Mouse (Mus musculus) layer of hippocampus, adult 8-10 months (tissue): ENCODE measurements around the gene Flt3l. TPM values are rescaled to one million over a fixed set of nuclear protein-coding genes. Genes with fewer than 3 reads are reported as not detected.
"Not testable (repeated sequence)": the region's sequence is repeated elsewhere in the genome, so short reads cannot be mapped to it uniquely, and the experiment has no call there.

Experiments
- DNase-seq, 2 experiments: peaks; one replicate each; pipeline ENCODE4 v3.0.0; 2022; ENCODE audit warnings: low spot score in 2 of 2
- total RNA-seq, 4 experiments: library from RNA; stranded (reverse); gene quantifications; 2 replicates each; pipeline ENCODE4 v1.2.4; 2022

Flt3l gene
- total RNA-seq, 4 experiments from 2014 or later: 10.0 to 12.0 (median 10.4) TPM

GRCm38 (mm10) chr7:45125144-45125600 lies 11.1 kb downstream of the Flt3l start:
- no peak for DNase-seq

DNA sequence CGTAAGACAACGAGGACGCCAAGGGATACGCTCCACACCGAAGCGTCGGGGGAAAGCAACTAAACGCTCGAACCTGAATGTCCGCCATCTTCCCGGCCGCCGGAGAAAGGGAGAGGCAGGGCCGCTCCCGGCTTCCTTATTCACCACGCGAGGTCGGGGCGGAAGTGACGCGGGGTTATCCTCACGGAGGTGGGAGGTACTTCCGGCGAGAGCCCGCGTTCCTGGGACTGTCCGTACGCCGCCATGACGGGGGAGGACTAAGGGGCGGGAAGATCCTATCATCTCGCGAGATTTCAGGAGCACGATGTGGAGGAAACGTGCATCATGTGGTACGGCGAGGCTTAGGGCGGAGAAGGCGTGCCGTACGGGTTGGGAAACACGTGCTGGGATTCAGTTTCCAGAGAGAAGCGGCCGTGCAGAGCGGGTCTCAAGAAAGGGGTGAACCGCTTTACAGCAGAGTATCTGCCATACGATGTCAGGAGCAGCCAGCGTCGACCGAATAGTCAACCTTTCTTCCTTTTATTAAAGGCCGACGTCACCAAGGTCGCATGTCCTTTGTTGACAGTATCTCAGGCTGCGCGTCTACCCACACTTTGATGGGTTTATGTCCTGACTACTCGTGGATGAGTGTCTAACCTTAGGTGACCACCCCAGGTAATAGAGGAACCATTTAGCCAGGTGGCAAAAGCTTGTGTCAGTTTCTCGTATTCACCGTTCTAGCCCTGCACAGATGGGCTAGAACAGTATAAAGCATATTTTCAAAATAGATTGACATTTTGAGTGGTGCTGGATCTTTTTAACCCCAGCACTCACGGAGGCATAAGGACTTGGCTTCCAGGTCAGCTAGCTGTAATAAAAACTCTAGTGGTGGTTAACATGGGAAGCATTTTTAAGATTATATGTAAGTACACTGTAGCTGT lies 11.7 kb downstream of the Flt3l start, which contains the start of gene Rps11:
Rps11 (minus strand) TSS at position 216 of the 920 bp plus-strand sequence.
- peak; percentile 98 to 99 for DNase-seq

- no peak for DNase-seq
These were observed 13.1 kb downstream of the Flt3l start for GRCm38 (mm10) chr7:45123186-45123570.

GRCm38 (mm10) chr7:45122561-45123185 lies 13.6 kb downstream of the Flt3l start:
- no peak for DNase-seq

GRCm38 (mm10) chr7:45121966-45122365 lies 14.3 kb downstream of the Flt3l start:
- DNase-seq: no peak

DNA sequence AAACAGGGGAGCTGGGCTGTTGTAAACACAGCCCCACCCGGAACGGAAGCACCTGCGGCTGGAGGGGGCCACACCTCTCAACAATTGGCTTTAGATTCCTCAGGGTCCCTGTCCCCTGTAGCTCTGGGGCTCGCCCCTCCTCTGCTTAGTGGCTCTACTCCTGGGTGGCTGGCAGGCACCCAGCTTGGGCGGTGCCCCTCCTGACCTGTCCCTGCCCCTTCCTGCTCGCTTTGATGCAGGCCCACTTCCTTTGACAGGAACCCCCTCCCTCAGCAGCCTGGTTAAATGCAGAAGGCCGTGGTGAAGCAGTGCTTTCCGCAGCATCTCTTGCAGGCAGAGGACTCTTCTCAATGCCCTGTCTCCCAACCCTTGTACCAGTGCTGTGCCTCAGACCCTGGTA lies 14.8 kb downstream of the Flt3l start:
- DNase-seq: no peak

DNA sequence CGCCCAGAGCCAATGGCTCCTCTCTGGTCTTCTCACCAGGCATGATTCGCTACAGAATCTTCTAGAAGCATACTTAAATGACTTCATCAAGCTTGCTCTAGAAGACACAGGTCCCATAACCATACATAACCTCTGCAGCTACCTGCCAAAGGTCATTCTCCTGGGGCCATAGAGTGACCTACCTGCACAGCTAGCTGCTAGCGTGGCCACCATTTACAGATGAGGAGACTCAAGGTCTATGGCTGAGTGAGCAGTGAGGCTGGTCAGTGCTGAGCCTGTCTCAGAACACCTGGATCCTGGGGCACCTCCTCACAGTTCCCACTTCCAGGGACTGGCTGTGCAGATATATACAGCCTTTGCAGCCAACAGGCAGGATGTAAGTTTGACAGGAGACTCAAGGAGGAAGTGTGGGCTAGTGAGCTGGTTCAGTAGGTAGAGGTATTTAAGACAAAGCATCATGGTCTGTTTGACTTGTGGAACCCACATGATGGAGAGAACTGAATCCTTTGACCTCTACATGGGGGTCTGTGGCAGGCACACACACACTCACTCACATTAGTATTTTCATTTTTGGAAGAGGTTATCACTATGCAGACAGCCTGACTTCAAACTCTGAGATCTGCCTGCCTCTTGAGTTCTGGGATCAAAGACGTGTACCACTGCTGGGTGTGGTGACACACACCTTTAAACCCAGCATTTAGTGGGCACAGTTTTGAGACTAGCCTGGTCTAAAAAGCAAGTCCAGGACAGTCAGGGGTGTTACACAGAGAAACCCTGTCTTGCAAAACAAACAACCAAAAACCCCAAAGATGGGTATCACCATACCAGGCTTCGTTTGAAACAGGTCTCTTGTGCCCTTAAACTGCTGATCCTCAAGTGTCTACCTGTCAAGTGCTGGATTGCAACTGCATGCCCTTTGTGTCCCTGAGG lies 16.2 kb downstream of the Flt3l start:
- no peak for DNase-seq

DNA sequence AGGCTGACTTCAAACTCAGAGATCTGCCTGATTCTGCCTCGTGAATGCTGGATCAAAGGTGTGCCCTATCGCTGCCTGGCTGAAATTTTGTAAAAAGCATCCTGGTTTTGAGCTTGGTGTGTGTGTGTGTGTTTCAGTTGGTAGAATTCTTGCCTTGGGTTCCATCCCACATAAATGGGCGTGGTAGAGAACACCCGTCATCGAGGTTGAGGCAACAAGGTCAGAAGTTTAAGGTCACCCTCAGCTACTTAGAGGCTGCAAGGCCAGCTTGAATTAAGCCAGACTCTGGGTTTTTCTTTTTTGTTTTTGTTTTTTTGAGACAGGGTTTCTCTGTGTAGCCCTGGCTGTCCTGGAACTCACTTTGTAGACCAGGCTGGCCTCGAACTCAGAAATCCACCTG lies 17.9 kb downstream of the Flt3l start:
- DNase-seq: no peak

- DNase-seq: no peak
These were observed 18.7 kb downstream of the Flt3l start for GRCm38 (mm10) chr7:45117566-45117965.

DNA sequence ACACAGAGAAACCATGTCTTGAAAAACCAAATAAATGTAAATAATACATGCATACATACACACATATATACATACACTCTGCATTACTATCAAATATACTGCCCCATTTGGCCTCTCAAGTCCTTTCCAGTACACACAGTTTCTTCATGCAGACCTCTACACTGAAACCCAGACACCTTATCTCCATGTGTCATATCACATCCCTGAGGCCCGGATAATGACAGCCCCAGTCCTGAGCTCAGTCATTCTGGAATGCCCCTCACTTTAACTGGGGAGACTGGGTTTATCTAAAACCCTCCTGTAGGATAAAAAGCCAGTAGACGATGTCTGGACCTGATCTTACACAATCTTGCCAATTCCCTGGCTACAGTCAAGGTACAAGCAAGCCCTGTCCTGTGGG lies 22.8 kb downstream of the Flt3l start:
- DNase-seq: no peak

DNA sequence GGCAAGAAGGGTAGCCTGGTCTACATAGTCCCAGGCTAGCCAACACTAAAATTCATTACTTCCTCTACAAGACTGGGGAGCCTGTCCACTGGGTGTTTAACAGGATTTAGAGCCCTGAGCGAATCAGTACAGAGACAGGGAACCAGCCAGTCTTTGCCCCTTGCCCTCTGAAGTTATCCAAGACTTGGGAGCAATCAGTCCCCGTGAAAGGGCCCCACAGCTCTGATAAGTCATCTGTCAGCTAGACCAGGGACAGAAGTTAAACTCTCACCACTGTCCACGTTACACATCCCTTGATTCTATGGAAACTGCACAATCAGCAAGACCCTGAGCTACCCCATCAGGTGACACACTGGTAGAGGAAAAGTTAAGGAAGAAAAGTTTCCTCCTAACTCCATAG lies 23.7 kb downstream of the Flt3l start:
- DNase-seq: no peak

DNA sequence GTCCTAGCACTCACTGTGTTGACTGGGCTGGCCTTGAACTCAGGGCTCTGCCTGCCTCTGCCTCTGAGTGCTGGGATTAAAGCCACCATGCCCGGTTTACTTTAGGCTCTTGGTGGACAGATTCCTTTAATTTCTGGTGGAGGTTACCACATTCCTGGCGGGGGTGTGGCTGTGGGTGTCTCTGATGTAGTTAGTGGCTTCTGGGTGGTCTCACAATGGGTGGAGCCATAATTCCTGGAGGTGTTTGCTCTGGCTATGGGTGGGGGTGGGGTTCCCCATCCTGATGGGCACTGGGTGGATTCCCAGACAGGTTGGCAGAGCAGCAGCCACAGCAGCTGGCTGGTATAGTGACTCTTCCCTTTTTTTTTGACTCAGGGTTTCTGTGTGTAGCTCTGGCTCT lies 24.3 kb downstream of the Flt3l start:
- no peak for DNase-seq

DNA sequence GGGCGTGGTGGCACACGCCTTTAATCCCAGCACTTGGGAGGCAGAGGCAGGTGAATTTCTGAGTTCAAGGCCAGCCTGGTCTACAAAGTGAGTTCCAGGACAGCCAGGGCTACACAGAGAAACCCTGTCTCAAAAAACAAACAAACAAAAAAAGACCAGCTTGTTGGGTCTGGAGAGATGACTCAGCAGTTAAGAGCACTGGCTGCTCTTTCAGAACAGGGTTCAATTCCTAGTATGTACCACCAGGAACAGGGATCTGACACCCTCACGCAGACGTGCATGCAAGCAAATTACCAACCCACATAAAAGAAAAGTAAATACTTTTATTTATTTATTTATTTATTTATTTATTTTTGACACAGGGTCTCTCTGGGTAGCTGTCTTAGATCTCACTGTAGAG lies 26.1 kb downstream of the Flt3l start:
- not testable (repeated sequence) for DNase-seq

DNA sequence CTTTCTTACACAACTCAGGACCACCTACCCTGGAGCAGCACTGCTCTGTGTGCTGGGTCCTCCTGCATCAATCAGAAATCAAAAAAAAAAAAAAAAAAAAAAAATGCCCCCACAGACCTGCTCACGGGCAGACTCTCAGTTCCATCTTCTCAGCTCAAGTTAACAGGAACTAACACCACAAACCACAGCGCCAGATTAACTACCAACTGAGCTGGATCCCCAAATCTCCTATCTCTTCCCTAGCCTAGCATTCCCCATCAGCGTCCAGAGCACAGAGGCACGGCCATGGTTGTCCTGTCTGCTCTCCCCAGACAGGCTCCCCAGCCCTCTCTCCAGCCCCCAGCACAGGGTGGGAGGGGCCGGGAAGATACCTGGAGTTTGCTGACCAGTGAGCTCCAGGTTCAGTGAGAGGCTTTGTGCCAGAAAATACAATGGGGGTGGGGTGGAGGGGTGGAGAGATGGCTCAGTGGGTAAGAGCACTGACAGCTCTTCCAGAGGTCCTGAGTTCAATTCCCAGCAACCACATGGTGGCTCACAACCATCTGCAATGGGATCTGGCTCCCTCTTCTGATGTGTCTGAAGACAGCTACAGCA lies 29.1 kb downstream of the Flt3l start:
- no peak for DNase-seq

- no peak for DNase-seq
These were observed 29.8 kb downstream of the Flt3l start for GRCm38 (mm10) chr7:45106441-45106840.

DNA sequence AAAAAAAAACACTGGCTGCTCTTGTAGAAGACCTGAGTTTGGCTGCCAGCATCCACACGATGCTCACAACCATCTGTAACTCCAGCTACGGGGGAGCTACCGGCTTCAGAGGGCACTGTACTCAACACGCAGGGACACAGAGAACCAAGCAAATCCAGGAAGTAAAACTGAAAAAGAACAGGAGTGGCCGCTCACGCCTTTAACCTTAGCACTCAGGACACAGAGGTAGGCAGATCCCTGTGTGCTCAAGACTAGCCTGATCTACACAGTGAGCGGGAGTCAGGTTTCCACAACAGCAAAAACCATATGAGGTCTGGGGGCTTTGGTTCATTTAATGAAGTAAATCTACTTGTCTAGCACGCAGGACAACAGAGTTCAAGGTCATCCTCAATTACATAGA lies 30.7 kb downstream of the Flt3l start:
- DNase-seq: no peak

- no peak for DNase-seq
These were observed 31.3 kb downstream of the Flt3l start for GRCm38 (mm10) chr7:45104941-45105340.

GRCm38 (mm10) chr7:45103652-45104180 lies 32.5 kb downstream of the Flt3l start, which contains the start of gene Fcgrt:
TSS of gene Fcgrt (minus strand) at chr7:45103851.
- peak in 1 of 2 experiments; percentile 42 for DNase-seq

DNA sequence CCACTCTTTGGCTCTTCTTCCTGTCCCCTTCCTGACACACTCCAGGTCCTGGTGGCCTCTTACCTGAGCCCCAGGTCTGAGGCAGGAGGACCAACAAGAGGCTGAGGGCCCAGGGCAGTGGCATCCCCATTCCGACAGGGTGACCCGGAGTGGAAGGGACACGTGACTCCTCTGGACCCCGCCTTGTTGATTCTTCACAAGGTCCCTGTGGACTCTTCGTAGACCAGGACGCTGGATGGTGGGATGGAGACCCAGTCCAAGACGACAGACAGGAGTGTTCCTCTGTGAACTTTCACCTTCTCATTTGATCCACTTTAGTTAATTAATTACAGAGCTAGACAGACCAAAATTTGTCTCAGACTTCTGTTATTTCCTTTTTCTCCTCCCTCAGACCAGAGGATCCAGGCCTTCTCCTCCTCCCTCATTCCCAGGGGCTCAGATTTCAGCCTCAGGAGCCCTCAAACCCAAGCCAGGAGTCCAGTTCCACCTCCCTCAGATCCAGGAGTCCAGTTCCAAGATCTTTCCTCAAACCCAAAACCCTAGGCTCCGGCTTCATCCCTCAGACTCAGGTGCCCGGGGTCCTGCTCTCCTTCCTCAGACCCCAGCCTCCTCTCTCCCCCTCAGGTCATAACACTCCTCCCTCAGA lies 33.2 kb downstream of the Flt3l start:
- DNase-seq: no peak

DNA sequence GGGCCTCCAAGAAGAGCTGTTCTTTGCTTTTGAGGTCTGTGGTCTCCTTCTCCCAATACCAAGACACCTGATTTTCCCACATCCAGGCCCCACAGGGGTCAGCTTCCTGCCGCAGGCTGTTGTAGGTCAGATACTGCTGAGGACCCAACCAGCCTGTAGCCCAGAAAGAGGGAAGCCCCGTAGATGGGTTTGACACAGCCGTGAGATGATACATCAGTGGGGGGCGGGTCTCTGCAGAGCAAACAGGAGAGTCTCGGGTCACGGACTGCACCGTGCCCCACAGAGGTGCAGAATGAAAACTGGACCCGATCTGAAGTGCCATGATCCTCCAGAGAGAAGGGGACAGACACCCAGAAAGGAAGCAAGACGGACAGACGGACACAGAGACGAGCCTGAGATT lies 33.8 kb downstream of the Flt3l start:
- DNase-seq: no peak
